Mouse (Mus musculus) forebrain, embryonic 14.5 days (tissue): ENCODE data around the gene Mcm3. TPM values are rescaled to one million over a fixed set of nuclear protein-coding genes. Genes with fewer than 3 reads are reported as not detected.
A peak's percentile ranks its signal among the peaks of the same experiment; 100 is the strongest.

ENCODE experiments used
- ATAC-seq: fragments of 200-750 bp; cut with Nextera tagmentation; 2 replicates; pipeline ENCODE4 v1.8.0; 2017; ENCODE audit warnings: mild to moderate bottlenecking, moderate library complexity
- DNase-seq: peaks from one replicate; pipeline ENCODE4 v3.0.0-alpha.2; 2015; ENCODE audit warnings: low spot score
- H3K27ac ChIP-seq: fragments of 300-500 bp; sonication (generic); 2 replicates; pipeline ENCODE4 v1.5.1; 2014; ENCODE audit warnings: low read depth, mild to moderate bottlenecking, control low read depth, low read length, moderate library complexity
- H3K27me3 ChIP-seq: fragments of 300-500 bp; sonication (generic); replicated peaks from 2 replicates; pipeline ENCODE4 v1.6.1; 2014; ENCODE audit warnings: low read length, control low read depth, mixed read lengths; ENCODE audit not compliant: control insufficient read depth, insufficient read depth
- H3K36me3 ChIP-seq: fragments of 300-500 bp; sonication (generic); 2 replicates; pipeline ENCODE4 v1.6.1; 2014; ENCODE audit warnings: low read length, control low read depth; ENCODE audit not compliant: control insufficient read depth, insufficient read depth
- H3K4me1 ChIP-seq: fragments of 300-500 bp; sonication (generic); 2 replicates; pipeline ENCODE4 v1.6.1; 2014; ENCODE audit warnings: antibody characterized with exemption, low read length, control low read depth; ENCODE audit not compliant: control insufficient read depth, insufficient read depth
- H3K4me2 ChIP-seq: fragments of 300-500 bp; sonication (generic); 2 replicates; pipeline ENCODE4 v1.6.1; 2014; ENCODE audit warnings: mild to moderate bottlenecking, control low read depth, low read length
- H3K4me3 ChIP-seq: fragments of 300-500 bp; sonication (generic); 2 replicates; pipeline ENCODE4 v1.5.1; 2014; ENCODE audit warnings: low read depth, low read length, control low read depth
- H3K9ac ChIP-seq: fragments of 300-500 bp; sonication (generic); 2 replicates; pipeline ENCODE4 v1.6.1; 2014; ENCODE audit warnings: mild to moderate bottlenecking, low read length, control low read depth, moderate library complexity
- H3K9me3 ChIP-seq: fragments of 300-500 bp; sonication (generic); replicated peaks from 2 replicates; pipeline ENCODE4 v1.6.1; 2016; ENCODE audit warnings: low read length, control low read depth, mixed read lengths; ENCODE audit not compliant: control insufficient read depth
- WGBS: fragments of 180-500 bp; shearing (Covaris S2); extraction: QIAGEN DNeasy Blood & Tissue Kit; methylation state at CpG from one replicate; pipeline ENCODE4 v1.1.7; 2014; 5-methylcytosine and 5-hydroxymethylcytosine counted together
- polyA plus RNA-seq: library from polyadenylated mRNA; unstranded; fragments of >200 nt; fragmentation: Nextera tagmentation; extraction: Ambion mirVana; gene quantifications from 2 replicates; pipeline ENCODE4 v1.2.1, GENCODE M21; 2014

Gene Mcm3
- polyA plus RNA-seq = 64.0 and 79.4 TPM in 2 replicates

GRCm38 (mm10) chr1:20819771-20820605 lies at the start of gene Mcm3:
TSS of gene Mcm3 (minus strand) at chr1:20820312.
- no peaks in the 10 kb centered on the region for H3K9me3 ChIP-seq
- peak; percentile 99 for ATAC-seq
- WGBS = under 1% methylated on average over 52 of the region's 52 CpGs
- H3K27me3 ChIP-seq = no peaks in the 10 kb centered on the region
- H3K36me3 ChIP-seq = peaks cover 19% of the 10 kb centered on the region; the same call in 1 of the 2 replicates
- 0 out of 2 replicates have a peak within 1 kb of the TSS, but pooled peaks have one; percentile 33 for H3K27ac ChIP-seq
- peak within 1 kb of the TSS; percentile 58 for H3K4me3 ChIP-seq
- H3K4me2 ChIP-seq = peak within 1 kb of the TSS; percentile 68
- H3K4me1 ChIP-seq = peaks cover 5% of the 10 kb centered on the region; the same call in 1 of the 2 replicates
- H3K9ac ChIP-seq = peak within 1 kb of the TSS; percentile 61
- DNase-seq = peak; percentile 99

- Histone ChIP-seq H3K9ac (peak overlapping the region; percentile 25; the same call in 1 of the 2 replicates), H3K9me3 (no peaks in the 10 kb centered on the region), H3K4me3 (no peak overlapping the region), H3K4me1 (peaks cover 16% of the 10 kb centered on the region), H3K27me3 (no peaks in the 10 kb centered on the region), H3K4me2 (no peak overlapping the region), H3K36me3 (no peaks in the 10 kb centered on the region), H3K27ac (peak overlapping the region; percentile 67)
- ATAC-seq = peak; percentile 54
- 24% methylated on average over 9 of the region's 9 CpGs for WGBS
- DNase-seq = peak; percentile 9
Observed at GRCm38 (mm10) chr1:20868036-20868435, 47.9 kb upstream of the Mcm3 start.

GRCm38 (mm10) chr1:20867241-20867902 lies 47.3 kb upstream of the Mcm3 start:
- 8% methylated on average over 8 of the region's 8 CpGs for WGBS
- Histone ChIP-seq H3K9ac (peak overlapping the region; percentile 25; the same call in 1 of the 2 replicates), H3K4me1 (peaks cover 16% of the 10 kb centered on the region), H3K27ac (peak overlapping the region; percentile 67), H3K4me2 (no peak overlapping the region), H3K9me3 (no peaks in the 10 kb centered on the region), H3K36me3 (no peaks in the 10 kb centered on the region), H3K27me3 (no peaks in the 10 kb centered on the region), H3K4me3 (no peak overlapping the region)
- ATAC-seq (peak; percentile 85), DNase-seq (peak; percentile 79)

DNA sequence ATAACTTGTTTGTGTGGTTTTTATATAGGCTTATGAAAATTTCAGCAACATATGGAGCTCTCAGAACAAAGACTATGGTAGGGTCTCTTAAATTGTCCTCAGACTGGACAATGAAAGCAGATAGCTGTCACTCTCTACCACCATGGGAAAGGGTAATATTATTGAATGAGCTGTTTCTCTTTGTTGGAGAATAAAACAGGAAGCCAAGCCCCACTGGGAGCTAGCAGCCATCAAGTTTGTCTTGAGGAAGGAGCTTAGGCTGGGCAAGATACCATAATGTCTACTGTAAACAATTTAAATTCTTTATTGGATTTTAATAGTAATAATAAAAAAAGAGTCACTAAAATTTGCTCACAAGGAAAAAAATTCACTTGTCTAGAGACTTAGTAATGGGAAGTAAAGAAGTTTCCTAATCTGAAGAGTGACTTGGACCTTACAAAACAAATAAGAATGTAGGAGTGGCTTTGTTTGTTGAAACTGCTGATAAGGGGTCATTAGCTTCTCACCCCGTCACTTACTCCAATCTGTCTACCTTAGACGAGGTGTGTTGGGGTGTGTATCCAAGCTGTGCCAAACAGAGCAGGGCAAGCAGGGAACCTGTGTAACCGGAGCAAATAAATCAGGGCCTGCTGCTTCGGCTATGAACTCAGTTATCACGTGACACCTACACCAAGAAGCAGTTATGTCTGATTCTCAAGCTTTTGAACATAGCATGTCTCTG lies 43.5 kb upstream of the Mcm3 start:
- Histone ChIP-seq H3K27ac (no peak overlapping the region), H3K9me3 (no peaks in the 10 kb centered on the region), H3K4me1 (peaks cover 14% of the 10 kb centered on the region), H3K9ac (no peak overlapping the region), H3K4me2 (no peak overlapping the region), H3K36me3 (no peaks in the 10 kb centered on the region), H3K4me3 (no peak overlapping the region), H3K27me3 (no peaks in the 10 kb centered on the region)
- DNase-seq = no peak
- ATAC-seq = no peak
- 77% methylated on average over 5 of the region's 5 CpGs for WGBS

DNA sequence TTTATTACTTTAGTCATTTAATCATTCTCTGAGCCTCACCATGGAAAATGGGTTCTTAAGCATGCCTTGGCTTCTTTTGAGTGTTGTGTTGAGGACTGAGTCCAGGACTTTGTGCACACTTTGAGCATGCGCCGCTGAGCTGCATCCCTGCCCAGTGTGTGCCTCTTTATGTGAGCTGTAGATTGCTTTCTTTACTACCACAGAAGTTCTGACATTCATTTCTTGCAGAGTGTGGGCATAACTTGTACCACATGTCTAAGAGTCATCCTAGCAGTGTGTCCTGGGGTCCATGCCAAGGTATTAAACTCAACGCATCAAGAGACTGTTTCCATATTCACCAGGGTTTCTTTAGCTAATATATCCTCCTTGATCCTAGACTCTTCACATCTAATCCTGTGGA lies 41.8 kb upstream of the Mcm3 start:
- WGBS = 94% methylated on average over 3 of the region's 3 CpGs
- Histone ChIP-seq H3K9me3 (no peaks in the 10 kb centered on the region), H3K9ac (no peak overlapping the region), H3K27me3 (no peaks in the 10 kb centered on the region), H3K4me1 (peaks cover 2% of the 10 kb centered on the region; the same call in 1 of the 2 replicates), H3K27ac (no peak overlapping the region), H3K36me3 (no peaks in the 10 kb centered on the region), H3K4me2 (no peak overlapping the region), H3K4me3 (no peak overlapping the region)
- DNase-seq (no peak), ATAC-seq (no peak)

DNA sequence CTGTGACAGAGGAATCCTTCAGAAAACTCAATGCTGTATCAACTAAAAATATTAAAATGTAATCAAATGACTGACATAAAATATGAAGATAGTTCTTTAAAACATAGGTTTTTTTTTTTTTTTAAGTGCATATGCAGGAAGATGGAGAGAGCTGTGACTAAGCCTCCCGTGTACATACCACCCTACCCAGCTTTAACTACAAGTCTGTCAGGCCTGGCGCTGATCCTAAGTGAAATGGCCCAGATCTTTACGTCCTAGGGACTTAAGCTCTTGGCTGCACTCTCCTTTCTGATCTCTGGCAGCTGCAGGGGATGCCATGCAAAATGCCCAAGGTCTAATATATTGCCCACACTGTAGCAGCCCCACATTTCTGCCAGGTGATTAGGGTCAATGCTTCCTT lies 40.7 kb upstream of the Mcm3 start:
- DNase-seq (no peak), ATAC-seq (no peak)
- no peaks in the 10 kb centered on the region for H3K4me1 ChIP-seq
- no peak overlapping the region for H3K4me3 ChIP-seq
- no peaks in the 10 kb centered on the region for H3K9me3 ChIP-seq
- H3K4me2 ChIP-seq = no peak overlapping the region
- no peaks in the 10 kb centered on the region for H3K27me3 ChIP-seq
- WGBS = 68% methylated on average over 3 of the region's 3 CpGs
- no peak overlapping the region for H3K9ac ChIP-seq
- H3K36me3 ChIP-seq = no peaks in the 10 kb centered on the region
- no peak overlapping the region for H3K27ac ChIP-seq

GRCm38 (mm10) chr1:20856924-20857902 lies 37.1 kb upstream of the Mcm3 start:
- DNase-seq (no peak), ATAC-seq (no peak)
- Histone ChIP-seq H3K4me1 (no peaks in the 10 kb centered on the region), H3K36me3 (no peaks in the 10 kb centered on the region), H3K27ac (no peak overlapping the region), H3K9me3 (no peaks in the 10 kb centered on the region), H3K4me2 (no peak overlapping the region), H3K9ac (no peak overlapping the region), H3K27me3 (no peaks in the 10 kb centered on the region), H3K4me3 (no peak overlapping the region)
- WGBS = 81% methylated on average over 7 of the region's 7 CpGs

DNA sequence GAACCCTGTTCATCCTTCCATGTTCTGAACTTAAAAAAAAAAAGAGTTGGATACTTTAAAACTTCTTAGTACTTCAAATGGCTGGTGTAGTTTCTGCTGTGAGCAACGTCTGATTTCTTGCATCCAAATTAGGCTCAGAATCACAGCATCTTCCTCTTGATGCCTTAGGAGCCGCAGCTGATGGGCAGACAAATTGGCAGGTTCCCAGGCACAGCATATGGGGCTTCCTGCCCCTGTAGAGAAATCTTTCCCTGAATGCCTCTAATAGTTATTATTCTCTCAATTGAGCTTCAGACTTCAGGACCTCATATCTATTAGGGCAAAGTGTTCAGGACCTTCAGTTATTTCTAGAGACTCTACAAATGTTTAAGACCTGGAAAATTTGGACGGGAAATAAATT lies 19.8 kb upstream of the Mcm3 start:
- Histone ChIP-seq H3K27me3 (no peaks in the 10 kb centered on the region), H3K36me3 (no peaks in the 10 kb centered on the region), H3K4me2 (no peak overlapping the region), H3K27ac (no peak overlapping the region), H3K4me1 (no peaks in the 10 kb centered on the region), H3K4me3 (no peak overlapping the region), H3K9me3 (no peaks in the 10 kb centered on the region), H3K9ac (no peak overlapping the region)
- no peak for ATAC-seq
- WGBS = 66% methylated on average over 3 of the region's 3 CpGs
- DNase-seq = peak; percentile 56
